Mouse (Mus musculus) CH12F3 (cell line): ENCODE measurements around the gene Prkg1.
"Not testable (repeated sequence)": the region's sequence is repeated elsewhere in the genome, so short reads cannot be mapped to it uniquely, and the experiment has no call there.

Experiments
- in situ Hi-C: fragments of 300-500 bp; cut with MboI; formaldehyde crosslinking; loops from 2 replicates; pipeline ENCODE4 v1.14.3; 2020; ENCODE audit warnings: low sequenced_read_pairs

Prkg1 gene

GRCm38 (mm10) chr19:31336381-31336780 is 428.5 kb downstream of the Prkg1 start:
- in situ Hi-C loops = no loop called here

- in situ Hi-C loops = no loop called here
Observed at GRCm38 (mm10) chr19:31329893-31330292, 434.9 kb downstream of the Prkg1 start.

- in situ Hi-C loops = no loop called here
Observed at GRCm38 (mm10) chr19:31304760-31305159, 460.1 kb downstream of the Prkg1 start.

- in situ Hi-C loops = no loop called here
Observed at GRCm38 (mm10) chr19:31291231-31291630, 473.6 kb downstream of the Prkg1 start.

GRCm38 (mm10) chr19:31284581-31284980 is 480.3 kb downstream of the Prkg1 start:
- in situ Hi-C loops = no loop called here

GRCm38 (mm10) chr19:31284126-31284525 is 480.7 kb downstream of the Prkg1 start:
- in situ Hi-C loops = no loop called here

- in situ Hi-C loops = no loop called here
Observed at GRCm38 (mm10) chr19:31283617-31284016, 481.2 kb downstream of the Prkg1 start.

GRCm38 (mm10) chr19:31279797-31280486 is 484.9 kb downstream of the Prkg1 start:
- in situ Hi-C loops = no loop called here

GRCm38 (mm10) chr19:31262438-31262837 is 502.4 kb downstream of the Prkg1 start:
- in situ Hi-C loops = no loop called here

GRCm38 (mm10) chr19:31260494-31260893 is 504.3 kb downstream of the Prkg1 start:
- in situ Hi-C loops = no loop called here

GRCm38 (mm10) chr19:31255780-31256179 is 509.1 kb downstream of the Prkg1 start:
- in situ Hi-C loops = no loop called here

- in situ Hi-C loops = no loop called here
Observed at GRCm38 (mm10) chr19:31232410-31232809, 532.4 kb downstream of the Prkg1 start.

GRCm38 (mm10) chr19:31228385-31228784 is 536.4 kb downstream of the Prkg1 start:
- in situ Hi-C loops = no loop called here

- in situ Hi-C loops = no loop called here
Observed at GRCm38 (mm10) chr19:31223457-31223856, 541.4 kb downstream of the Prkg1 start.

GRCm38 (mm10) chr19:31219261-31219660 is 545.6 kb downstream of the Prkg1 start:
- in situ Hi-C loops = not testable (repeated sequence)

GRCm38 (mm10) chr19:31210850-31211249 is 554.0 kb downstream of the Prkg1 start:
- in situ Hi-C loops = no loop called here

- in situ Hi-C loops = no loop called here
Observed at GRCm38 (mm10) chr19:31210449-31210848, 554.4 kb downstream of the Prkg1 start.

- in situ Hi-C loops = no loop called here
Observed at GRCm38 (mm10) chr19:31199583-31199982, 565.2 kb downstream of the Prkg1 start.

- in situ Hi-C loops = no loop called here
Observed at GRCm38 (mm10) chr19:31198461-31198860, 566.4 kb downstream of the Prkg1 start.

- in situ Hi-C loops = no loop called here
Observed at GRCm38 (mm10) chr19:31197076-31197475, 567.8 kb downstream of the Prkg1 start.

- in situ Hi-C loops = no loop called here
Observed at GRCm38 (mm10) chr19:31188559-31189218, 576.1 kb downstream of the Prkg1 start.

GRCm38 (mm10) chr19:31180757-31181156 is 584.1 kb downstream of the Prkg1 start:
- in situ Hi-C loops = no loop called here
